Mouse (Mus musculus) MEL (cell line): Measurements from ENCODE around the gene Dusp16. TPM values are rescaled to one million over a fixed set of nuclear protein-coding genes. Genes with fewer than 3 reads are reported as not detected.

Source experiments
- DNase-seq: peaks from one replicate; pipeline ENCODE4 v3.0.0; 2011; ENCODE audit warnings: low read depth, low spot score
- H3K27ac ChIP-seq: 2 replicates; pipeline ENCODE4 v1.5.1; 2012; ENCODE audit warnings: low read depth, mild to moderate bottlenecking, control low read depth, low read length, moderate library complexity; ENCODE audit not compliant: control insufficient read depth
- H3K27me3 ChIP-seq, 2 experiments: fragments of 150-350 bp in 1 of 2; sonication (generic) in 1 of 2; 2 replicates each; pipeline ENCODE4 v1.6.1; 2012; ENCODE audit warnings: low read length in 2 of 2, mild to moderate bottlenecking in 2 of 2, improper control_type of control experiment in 1 of 2, moderate library complexity in 1 of 2; ENCODE audit not compliant: insufficient read depth in 2 of 2, control insufficient read depth in 1 of 2
- H3K36me3 ChIP-seq, 2 experiments: 2 replicates each; pipeline ENCODE4 v1.6.1; 2012 to 2014; ENCODE audit warnings: low read length in 2 of 2, improper control_type of control experiment in 1 of 2, inconsistent platforms in 1 of 2, mild to moderate bottlenecking in 1 of 2; ENCODE audit not compliant: insufficient read depth in 2 of 2, control insufficient read depth in 1 of 2
- H3K4me1 ChIP-seq, 2 experiments: fragments of 150-350 bp in 1 of 2; sonication (generic) in 1 of 2; 2 replicates each; pipeline ENCODE4 v1.6.1; 2012; ENCODE audit warnings: low read length in 2 of 2, improper control_type of control experiment in 1 of 2, mild to moderate bottlenecking in 1 of 2; ENCODE audit not compliant: insufficient read depth in 2 of 2, control insufficient read depth in 1 of 2
- H3K4me3 ChIP-seq, 2 experiments: fragments of 150-350 bp in 1 of 2; sonication (generic) in 1 of 2; 2 replicates each; pipeline ENCODE4 v1.5.1; 2012; ENCODE audit warnings: low read depth in 2 of 2, low read length in 2 of 2, mild to moderate bottlenecking in 2 of 2, moderate library complexity in 2 of 2, control low read depth in 1 of 2, improper control_type of control experiment in 1 of 2; ENCODE audit not compliant: control insufficient read depth in 1 of 2, insufficient read depth in 1 of 2
- H3K79me2 ChIP-seq: 2 replicates; pipeline ENCODE4 v1.6.1; 2012; ENCODE audit warnings: mild to moderate bottlenecking, low read length, moderate library complexity; ENCODE audit not compliant: control insufficient read depth, poor library complexity, insufficient read depth
- H3K9ac ChIP-seq: 2 replicates; pipeline ENCODE4 v1.6.1; 2012; ENCODE audit warnings: low read depth, mild to moderate bottlenecking, control low read depth, low read length, moderate library complexity; ENCODE audit not compliant: control insufficient read depth, poor library complexity, severe bottlenecking
- H3K9me3 ChIP-seq: fragments of 150-350 bp; sonication (generic); replicated peaks from 2 replicates; pipeline ENCODE4 v1.6.1; 2012; ENCODE audit warnings: mild to moderate bottlenecking, low read length, improper control_type of control experiment, moderate library complexity; ENCODE audit not compliant: insufficient read depth
- CHD1 ChIP-seq: IDR thresholded peaks from 2 replicates; pipeline ENCODE4 v1.6.1; 2012; ENCODE audit warnings: low read depth, mild to moderate bottlenecking, inconsistent platforms, low read length, improper control_type of control experiment
- CTCF ChIP-seq, 3 experiments: IDR thresholded peaks in 2 of 3; conservative IDR thresholded peaks in 1 of 3; 2 replicates each; pipeline ENCODE4 v1.5.1; 2011 to 2012; ENCODE audit warnings: low read length in 3 of 3, low read depth in 2 of 3, mild to moderate bottlenecking in 2 of 3, improper control_type of control experiment in 1 of 3, inconsistent platforms in 1 of 3, mixed read lengths in 1 of 3, moderate library complexity in 1 of 3; ENCODE audit not compliant: control insufficient read depth in 1 of 3, insufficient read depth in 1 of 3, poor library complexity in 1 of 3, severe bottlenecking in 1 of 3
- ELF1 ChIP-seq: IDR thresholded peaks from 2 replicates; pipeline ENCODE4 v1.6.1; 2014; ENCODE audit warnings: low read depth, mild to moderate bottlenecking, inconsistent platforms, low read length, improper control_type of control experiment, moderate library complexity
- EP300 ChIP-seq, 2 experiments: IDR thresholded peaks; 2 replicates each; pipeline ENCODE4 v1.6.1; 2011; ENCODE audit warnings: improper control_type of control experiment in 2 of 2, low read length in 2 of 2, low read depth in 1 of 2, mild to moderate bottlenecking in 1 of 2
- GABPA ChIP-seq: IDR thresholded peaks from 2 replicates; pipeline ENCODE4 v1.6.1; 2012; ENCODE audit warnings: low read depth, mild to moderate bottlenecking, inconsistent platforms, low read length, improper control_type of control experiment, moderate library complexity
- HCFC1 ChIP-seq: IDR thresholded peaks from 2 replicates; pipeline ENCODE4 v1.6.1; 2012; ENCODE audit warnings: low read depth, mild to moderate bottlenecking, inconsistent platforms, low read length, improper control_type of control experiment, moderate library complexity
- MYB ChIP-seq: IDR thresholded peaks from 2 replicates; pipeline ENCODE4 v1.6.1; 2011; ENCODE audit warnings: mild to moderate bottlenecking, low read depth, low read length, improper control_type of control experiment
- MYC ChIP-seq: IDR thresholded peaks from 2 replicates; pipeline ENCODE4 v1.6.1; 2011; ENCODE audit warnings: low read depth, mild to moderate bottlenecking, low read length, improper control_type of control experiment, moderate library complexity
- NELFE ChIP-seq: IDR thresholded peaks from 2 replicates; pipeline ENCODE4 v1.6.1; 2011; ENCODE audit warnings: low read depth, low read length, improper control_type of control experiment
- POLR2A ChIP-seq, 2 experiments: IDR thresholded peaks; 2 replicates each; pipeline ENCODE4 v1.6.1; 2011 to 2012; ENCODE audit warnings: low read length in 2 of 2, mild to moderate bottlenecking in 2 of 2, control low read depth in 1 of 2, improper control_type of control experiment in 1 of 2, low read depth in 1 of 2, moderate library complexity in 1 of 2; ENCODE audit not compliant: control insufficient read depth in 1 of 2, insufficient read depth in 1 of 2, poor library complexity in 1 of 2
- RCOR1 ChIP-seq: IDR thresholded peaks from 2 replicates; pipeline ENCODE4 v1.6.1; 2012; ENCODE audit warnings: low read depth, mild to moderate bottlenecking, inconsistent platforms, low read length, improper control_type of control experiment
- USF2 ChIP-seq, 2 experiments: IDR thresholded peaks; 2 replicates each; pipeline ENCODE4 v1.6.1; 2011 to 2012; ENCODE audit warnings: improper control_type of control experiment in 2 of 2, low read length in 2 of 2, borderline replicate concordance in 1 of 2, inconsistent platforms in 1 of 2, low read depth in 1 of 2, mild to moderate bottlenecking in 1 of 2; ENCODE audit not compliant: insufficient read depth in 1 of 2
- ZKSCAN1 ChIP-seq: IDR thresholded peaks from 2 replicates; pipeline ENCODE4 v1.6.1; 2012; ENCODE audit warnings: low read depth, mild to moderate bottlenecking, inconsistent platforms, low read length, improper control_type of control experiment, moderate library complexity
- ZMIZ1 ChIP-seq: IDR thresholded peaks from 2 replicates; pipeline ENCODE4 v1.6.1; 2012; ENCODE audit warnings: low read depth, mild to moderate bottlenecking, inconsistent platforms, low read length, improper control_type of control experiment, moderate library complexity
- ZNF384 ChIP-seq: IDR thresholded peaks from 2 replicates; pipeline ENCODE4 v1.6.1; 2012; ENCODE audit warnings: low read depth, mild to moderate bottlenecking, inconsistent platforms, low read length, improper control_type of control experiment
- polyA plus RNA-seq, 2 experiments: library from polyadenylated mRNA; stranded (reverse) in 1 of 2; unstranded in 1 of 2; fragments of >175 nt in 1 of 2; fragments of >200 nt in 1 of 2; gene quantifications; 2 replicates each; pipeline versions ENCODE4 v1.2.1 to v1.2.4; 2012; ENCODE audit warnings: low replicate concordance in 2 of 2, low read depth in 1 of 2; ENCODE audit not compliant: insufficient read length in 2 of 2, insufficient read depth in 1 of 2, missing spikeins in 1 of 2
- total RNA-seq: library from RNA; depleted of rRNA; stranded (reverse); fragments of 300-350 nt; gene quantifications from 2 replicates; pipeline ENCODE4 v1.2.3, GENCODE M21; 2012

Dusp16 gene
- total and polyA plus RNA-seq, 3 experiments, result 1.9 to 6.9 TPM; not detected in 1

DNA sequence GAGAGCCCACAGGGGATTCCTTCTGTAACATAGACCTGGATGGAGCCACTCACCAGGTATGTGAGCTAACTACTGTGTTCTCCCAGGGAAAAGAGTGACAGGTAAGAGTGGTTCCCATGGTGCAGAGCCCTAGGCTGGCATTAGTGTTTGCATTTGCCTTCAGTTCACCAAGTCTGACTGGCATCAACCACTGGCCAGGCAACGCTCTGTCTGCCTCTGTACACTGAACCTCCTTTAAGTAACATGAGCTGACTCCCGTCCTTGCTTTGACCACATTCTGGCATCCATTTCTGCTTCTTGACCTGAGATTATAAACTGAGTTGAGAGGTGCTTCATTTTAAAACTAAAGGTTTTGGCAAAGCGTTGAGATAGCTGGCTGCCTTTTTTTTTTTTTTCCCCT lies 96.8 kb downstream of the Dusp16 start:
- DNase-seq, result no peak
- Histone ChIP-seq H3K36me3 (peaks cover 0 to 4% of the 10 kb centered on the region in 2 experiments; a peak in 2 of 4 replicates), H3K9ac (no peak overlapping the region), H3K4me3 (no peak overlapping the region), H3K4me1 (peaks cover 0 to 7% of the 10 kb centered on the region in 2 experiments; a peak in 2 of 4 replicates), H3K79me2 (no peaks in the 10 kb centered on the region)
- TF ChIP-seq MYB, result no peak
- no peak for TF ChIP-seq RCOR1
- no peak for TF ChIP-seq EP300 (IDR thresholded peaks at IDR 0.05; ENCODE audit: low read depth in 1 of 2, low read length in 2 of 2)
- no peak for TF ChIP-seq HCFC1
- no peak for TF ChIP-seq ZMIZ1
- no peak for TF ChIP-seq ELF1
- no peak for TF ChIP-seq POLR2A (IDR thresholded peaks at IDR 0.05; ENCODE audit: control insufficient read depth in 1 of 2, insufficient read depth in 1 of 2, low read depth in 1 of 2, low read length in 2 of 2, poor library complexity in 1 of 2)
- TF ChIP-seq, all 39 proteins: peak for 0
- Histone ChIP-seq H3K27ac (no peak overlapping the region), H3K27me3 (no peaks in the 10 kb centered on the region), H3K9me3 (no peaks in the 10 kb centered on the region)

DNA sequence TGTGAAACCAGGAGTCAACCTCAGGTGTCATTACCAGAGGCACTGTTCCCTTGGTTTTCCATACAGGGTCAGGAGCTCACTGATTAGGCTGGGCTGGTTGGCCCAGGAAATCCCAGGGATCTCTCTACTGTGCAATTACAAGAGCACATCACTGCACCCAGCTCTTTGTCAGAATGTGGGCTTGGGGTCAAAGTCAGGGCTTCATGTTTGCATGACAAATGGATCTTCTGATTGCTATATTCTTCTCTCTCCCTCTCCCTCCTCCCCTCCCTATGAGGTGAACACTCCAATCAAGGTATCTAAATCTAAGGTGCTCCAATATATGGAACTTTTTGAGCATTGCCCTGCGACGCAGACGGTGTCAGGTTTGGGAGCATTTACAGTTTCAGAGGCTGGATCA lies 97.4 kb downstream of the Dusp16 start:
- Histone ChIP-seq H3K9me3 (no peaks in the 10 kb centered on the region), H3K79me2 (no peaks in the 10 kb centered on the region), H3K4me3 (no peak overlapping the region), H3K27me3 (no peaks in the 10 kb centered on the region), H3K9ac (no peak overlapping the region), H3K27ac (no peak overlapping the region), H3K4me1 (peaks cover 0 to under 1% of the 10 kb centered on the region in 2 experiments; a peak in 2 of 4 replicates), H3K36me3 (0 out of 4 replicates have a peak, but pooled peaks cover 0 to under 1% of the 10 kb centered on the region in 2 experiments)
- DNase-seq, result no peak
- TF ChIP-seq CHD1 (no peak), NELFE (no peak), GABPA (no peak), MYC (no peak), CTCF (IDR thresholded peaks at IDR 0.05 in 2 of 3, conservative IDR thresholded peaks at IDR 0.05 in 1 of 3; ENCODE audit: control insufficient read depth in 1 of 3, insufficient read depth in 1 of 3, low read depth in 2 of 3, low read length in 3 of 3, poor library complexity in 1 of 3, severe bottlenecking in 1 of 3) (no peak)

DNA sequence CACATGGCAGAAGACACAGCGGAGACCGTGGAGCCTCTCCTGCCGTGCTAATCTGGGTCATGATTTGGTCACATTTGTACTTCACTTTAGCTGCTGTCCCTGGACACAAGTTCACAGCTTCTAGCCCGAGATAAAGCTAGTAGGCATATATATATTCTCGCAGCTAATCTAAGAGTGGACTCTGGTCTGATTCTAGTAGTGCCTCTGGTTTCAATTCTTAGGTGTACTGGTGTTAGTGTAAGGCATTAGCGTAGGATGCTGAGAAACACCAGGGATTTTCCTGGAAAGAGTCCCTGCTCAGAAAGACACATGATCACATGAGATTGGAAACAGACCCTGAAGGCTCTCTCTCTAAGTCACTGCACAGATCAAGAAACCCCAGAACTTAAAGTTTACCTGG lies 97.9 kb downstream of the Dusp16 start:
- H3K36me3 ChIP-seq, result no peaks in the 10 kb centered on the region
- no peaks in the 10 kb centered on the region for H3K27me3 ChIP-seq
- no peak overlapping the region for H3K27ac ChIP-seq
- no peaks in the 10 kb centered on the region for H3K4me1 ChIP-seq
- TF ChIP-seq USF2 (IDR thresholded peaks at IDR 0.05; ENCODE audit: borderline replicate concordance in 1 of 2, insufficient read depth in 1 of 2, low read depth in 1 of 2, low read length in 2 of 2), result no peak
- no peak for TF ChIP-seq ELF1
- no peak for TF ChIP-seq ZNF384
- no peak for TF ChIP-seq ZKSCAN1
- H3K4me3 ChIP-seq, result no peak overlapping the region
- H3K9ac ChIP-seq, result no peak overlapping the region
- no peaks in the 10 kb centered on the region for H3K79me2 ChIP-seq
- DNase-seq, result no peak
- no peaks in the 10 kb centered on the region for H3K9me3 ChIP-seq
